Mouse (Mus musculus) neural tube, embryonic 10.5 days (tissue): ENCODE data around the gene Slc38a3.

ENCODE experiments used
- DNase-seq: peaks from one replicate; pipeline ENCODE4 v3.0.0-alpha.2; 2017; ENCODE audit warnings: low spot score; ENCODE audit errors: extremely low spot score

Slc38a3 gene

DNA sequence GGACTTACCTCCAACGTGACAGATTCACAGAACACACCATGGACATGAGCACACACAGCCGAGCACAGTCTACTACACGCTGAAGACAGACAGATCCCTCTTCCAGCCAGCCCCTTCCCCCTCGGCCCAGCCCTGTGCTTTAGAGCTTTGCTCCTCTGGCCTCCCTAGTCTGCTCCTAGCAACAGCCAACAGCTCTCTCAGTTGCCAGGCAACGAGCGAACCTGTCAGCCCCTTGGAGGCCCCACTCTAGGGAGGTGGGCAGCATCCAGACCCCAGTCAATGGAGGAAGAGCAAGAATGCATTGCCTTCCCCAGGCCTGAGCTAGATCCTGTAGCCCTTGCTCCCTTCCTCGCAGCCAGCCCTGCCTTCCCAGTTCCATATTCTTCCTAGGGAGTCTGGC, 32.3 kb downstream of the Slc38a3 start:
- peak; percentile 63 for DNase-seq

- peak; percentile 95 for DNase-seq
Measured at GRCm38 (mm10) chr9:107635279-107636028, 33.9 kb downstream of the Slc38a3 start, which contains the start of gene Gnai2. Gnai2 (minus strand) TSS chr9:107635367.

GRCm38 (mm10) chr9:107634406-107635278, 34.7 kb downstream of the Slc38a3 start:
- DNase-seq, result peak; percentile 65

- DNase-seq, result no peak
Measured at GRCm38 (mm10) chr9:107633661-107634405, 35.5 kb downstream of the Slc38a3 start.

GRCm38 (mm10) chr9:107633091-107633660, 36.2 kb downstream of the Slc38a3 start:
- peak; percentile 74 for DNase-seq

- DNase-seq, result no peak
Measured at GRCm38 (mm10) chr9:107632478-107632877, 36.9 kb downstream of the Slc38a3 start.

- no peak for DNase-seq
Measured at GRCm38 (mm10) chr9:107631861-107632260, 37.5 kb downstream of the Slc38a3 start.

DNA sequence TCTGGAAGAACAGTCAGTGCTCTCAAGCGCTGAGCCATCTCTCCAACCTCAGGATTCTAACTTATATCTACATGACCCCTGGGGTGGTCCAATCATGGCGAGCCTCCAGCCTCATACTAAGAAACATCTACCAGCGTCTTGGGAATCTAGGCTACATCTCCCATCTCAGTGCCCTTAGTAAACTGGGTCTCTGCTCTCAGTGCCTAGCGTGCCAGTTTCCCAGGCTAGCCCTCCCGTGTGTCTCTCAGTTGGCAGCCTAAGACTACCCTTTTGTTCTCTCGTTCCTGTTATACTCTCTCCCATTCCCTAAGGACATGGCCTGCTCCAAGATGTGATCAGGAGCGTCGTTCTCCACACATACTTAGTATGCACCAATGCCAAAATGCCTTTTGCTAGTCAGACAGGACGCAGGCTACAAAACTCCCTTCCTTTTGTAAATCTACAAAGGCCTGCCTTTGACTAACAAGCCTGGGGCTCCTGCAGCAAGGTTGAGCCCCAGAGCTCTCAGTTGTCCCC, 38.0 kb downstream of the Slc38a3 start:
- no peak for DNase-seq

- no peak for DNase-seq
Measured at GRCm38 (mm10) chr9:107630576-107630975, 38.8 kb downstream of the Slc38a3 start.

DNA sequence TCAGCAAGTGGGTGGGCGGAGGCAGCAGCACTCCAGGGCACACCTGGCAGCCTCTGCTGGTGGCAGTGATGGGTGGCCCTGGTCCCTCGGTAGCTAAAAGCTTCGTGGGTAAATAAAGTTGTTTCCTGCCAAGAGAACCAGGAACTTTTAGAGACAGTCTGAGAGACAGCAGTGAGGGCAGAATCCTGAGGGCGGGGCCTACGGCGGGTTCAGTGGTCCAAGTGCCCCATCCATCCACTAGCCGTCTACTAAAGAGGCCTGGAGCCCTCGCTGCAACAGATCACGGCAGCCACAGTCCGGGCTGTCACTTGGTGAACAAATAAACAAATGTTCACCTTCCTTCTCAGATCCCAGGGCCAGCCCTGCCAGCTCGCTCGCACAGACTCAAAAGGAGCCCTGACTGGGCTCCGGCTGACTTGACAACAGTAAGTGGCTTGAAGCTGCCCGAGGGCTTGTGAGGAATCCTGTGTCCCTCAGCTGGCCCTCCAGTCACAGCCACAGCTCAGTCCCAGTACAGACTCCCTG, 39.4 kb downstream of the Slc38a3 start:
- DNase-seq, result peak; percentile 68

GRCm38 (mm10) chr9:107629411-107629730, 40.0 kb downstream of the Slc38a3 start:
- no peak for DNase-seq

- DNase-seq, result no peak
Measured at GRCm38 (mm10) chr9:107628721-107629410, 40.5 kb downstream of the Slc38a3 start.

GRCm38 (mm10) chr9:107627387-107628255, 41.7 kb downstream of the Slc38a3 start:
- DNase-seq, result peak; percentile 58

DNA sequence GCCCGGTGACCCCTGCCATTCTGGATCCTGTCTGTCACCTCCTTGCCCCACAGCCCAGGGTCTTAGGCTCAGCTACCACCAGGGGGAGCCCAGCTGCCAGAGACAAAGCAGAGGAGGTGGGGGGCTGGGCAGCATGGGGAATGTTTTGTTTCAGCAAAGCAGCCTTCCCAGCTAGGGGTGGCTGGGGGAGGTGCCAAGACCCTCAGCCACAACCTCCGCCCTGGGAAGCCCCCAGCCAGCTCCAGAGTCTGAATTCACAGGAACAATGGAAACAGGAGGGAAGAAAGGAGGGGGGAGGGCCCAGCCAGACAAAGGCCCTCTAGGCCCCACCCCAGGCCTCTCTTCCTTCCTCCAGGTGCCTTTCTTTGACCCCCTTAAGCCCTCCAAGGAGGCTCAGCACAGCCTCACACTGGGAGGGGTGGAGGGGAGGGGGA, 42.5 kb downstream of the Slc38a3 start:
- DNase-seq, result peak; percentile 96

- peak; percentile 54 for DNase-seq
Measured at GRCm38 (mm10) chr9:107626158-107626843, 43.0 kb downstream of the Slc38a3 start.

GRCm38 (mm10) chr9:107625351-107626128, 43.8 kb downstream of the Slc38a3 start:
- DNase-seq, result no peak

- DNase-seq, result no peak
Measured at GRCm38 (mm10) chr9:107624951-107625350, 44.4 kb downstream of the Slc38a3 start.

- DNase-seq, result no peak
Measured at GRCm38 (mm10) chr9:107624539-107624938, 44.8 kb downstream of the Slc38a3 start.
